Mouse (Mus musculus) CH12.LX (cell line): ENCODE measurements around the gene Grip1. TPM values are rescaled to one million over a fixed set of nuclear protein-coding genes. Genes with fewer than 3 reads are reported as not detected.

Experiments
- DNase-seq: peaks from one replicate; pipeline ENCODE4 v3.0.0-alpha.2; 2013; ENCODE audit errors: extremely low read depth
- H3K27ac ChIP-seq: 2 replicates; pipeline ENCODE4 v1.5.1; 2012; ENCODE audit warnings: low read depth, mild to moderate bottlenecking, control low read depth, moderate library complexity; ENCODE audit not compliant: insufficient read depth
- H3K27me3 ChIP-seq: replicated peaks from 2 replicates; pipeline ENCODE3; 2012; ENCODE audit warnings: inconsistent platforms
- H3K36me3 ChIP-seq, 2 experiments: replicated peaks in 1 of 2; 2 replicates each; pipeline versions ENCODE3 to v1.6.1; 2012; ENCODE audit warnings: inconsistent platforms in 1 of 2, low read length in 1 of 2, mild to moderate bottlenecking in 1 of 2, mixed read lengths in 1 of 2, moderate library complexity in 1 of 2; ENCODE audit not compliant: control insufficient read depth in 1 of 2, insufficient read depth in 1 of 2
- H3K4me1 ChIP-seq, 2 experiments: 2 replicates each; pipeline ENCODE4 v1.6.1; 2012; ENCODE audit warnings: inconsistent platforms in 1 of 2, moderate library complexity in 1 of 2; ENCODE audit not compliant: insufficient read depth in 2 of 2, control insufficient read depth in 1 of 2
- H3K4me2 ChIP-seq: 2 replicates; pipeline ENCODE4 v1.6.1; 2012; ENCODE audit warnings: low read depth, mild to moderate bottlenecking, control low read depth; ENCODE audit not compliant: poor library complexity, insufficient read depth, severe bottlenecking
- H3K4me3 ChIP-seq, 3 experiments: fragments of 150-350 bp in 1 of 3; sonication (generic) in 1 of 3; replicated peaks in 1 of 3; 2 replicates each; pipeline versions ENCODE3 to v1.5.1; 2011 to 2012; ENCODE audit warnings: low read depth in 2 of 3, low read length in 2 of 3, mild to moderate bottlenecking in 2 of 3, moderate library complexity in 2 of 3, control low read depth in 1 of 3, improper control_type of control experiment in 1 of 3, inconsistent platforms in 1 of 3, mixed read lengths in 1 of 3; ENCODE audit not compliant: poor library complexity in 1 of 3
- H3K79me2 ChIP-seq: replicated peaks from 2 replicates; pipeline ENCODE4 v1.6.1; 2012; ENCODE audit warnings: mild to moderate bottlenecking, moderate library complexity; ENCODE audit not compliant: control insufficient read depth, poor library complexity, insufficient read depth, severe bottlenecking; ENCODE audit errors: extremely low read depth
- H3K9ac ChIP-seq: 2 replicates; pipeline ENCODE4 v1.6.1; 2012; ENCODE audit warnings: low read depth, mild to moderate bottlenecking, control low read depth, moderate library complexity; ENCODE audit not compliant: insufficient read depth
- H3K9me3 ChIP-seq: replicated peaks from 2 replicates; pipeline ENCODE3; 2012; ENCODE audit warnings: low read length, inconsistent platforms, mixed read lengths
- CHD1 ChIP-seq: IDR thresholded peaks from 2 replicates; pipeline ENCODE4 v1.6.1; 2012; ENCODE audit warnings: low read depth, low read length, improper control_type of control experiment, inconsistent platforms
- CHD2 ChIP-seq: IDR thresholded peaks from 2 replicates; pipeline ENCODE4 v1.6.1; 2011; ENCODE audit warnings: low read length, improper control_type of control experiment
- CTCF ChIP-seq, 2 experiments: IDR thresholded peaks in 1 of 2; conservative IDR thresholded peaks in 1 of 2; 2 replicates each; pipeline ENCODE4 v1.5.1; 2011 to 2012; ENCODE audit warnings: low read depth in 2 of 2, low read length in 2 of 2, improper control_type of control experiment in 1 of 2, inconsistent platforms in 1 of 2, mild to moderate bottlenecking in 1 of 2, moderate library complexity in 1 of 2
- E2F4 ChIP-seq: IDR thresholded peaks from 2 replicates; pipeline ENCODE4 v1.6.1; 2011; ENCODE audit warnings: low read depth, low read length, improper control_type of control experiment; ENCODE audit not compliant: insufficient replicate concordance
- EP300 ChIP-seq: IDR thresholded peaks from 2 replicates; pipeline ENCODE4 v1.6.1; 2011; ENCODE audit warnings: low read length, improper control_type of control experiment
- HCFC1 ChIP-seq: IDR thresholded peaks from 2 replicates; pipeline ENCODE4 v1.6.1; 2012; ENCODE audit warnings: low read depth, mild to moderate bottlenecking, inconsistent platforms, low read length, improper control_type of control experiment
- JUN ChIP-seq: IDR thresholded peaks from 2 replicates; pipeline ENCODE4 v1.6.1; 2011; ENCODE audit warnings: low read depth, mild to moderate bottlenecking, low read length, improper control_type of control experiment, moderate library complexity; ENCODE audit not compliant: insufficient read depth
- JUND ChIP-seq: conservative IDR thresholded peaks from 2 replicates; pipeline ENCODE4 v1.6.1; 2011; ENCODE audit warnings: low read depth, low read length, improper control_type of control experiment
- MAFK ChIP-seq: IDR thresholded peaks from 2 replicates; pipeline ENCODE4 v1.6.1; 2011; ENCODE audit warnings: low read length, improper control_type of control experiment; ENCODE audit not compliant: insufficient replicate concordance
- MAX ChIP-seq: IDR thresholded peaks from 2 replicates; pipeline ENCODE4 v1.6.1; 2011; ENCODE audit warnings: low read length, improper control_type of control experiment
- MAZ ChIP-seq: IDR thresholded peaks from 2 replicates; pipeline ENCODE4 v1.6.1; 2012; ENCODE audit warnings: low read depth, mild to moderate bottlenecking, inconsistent platforms, low read length, improper control_type of control experiment, moderate library complexity
- MXI1 ChIP-seq: IDR thresholded peaks from 2 replicates; pipeline ENCODE4 v1.6.1; 2011; ENCODE audit warnings: mild to moderate bottlenecking, low read depth, low read length, improper control_type of control experiment
- MYC ChIP-seq: IDR thresholded peaks from 2 replicates; pipeline ENCODE4 v1.6.1; 2011; ENCODE audit warnings: low read depth, mild to moderate bottlenecking, improper control_type of control experiment, low read length
- NELFE ChIP-seq: IDR thresholded peaks from 2 replicates; pipeline ENCODE4 v1.6.1; 2011; ENCODE audit warnings: low read depth, low read length, improper control_type of control experiment
- NRF1 ChIP-seq: IDR thresholded peaks from 2 replicates; pipeline ENCODE4 v1.6.1; 2014; ENCODE audit warnings: low read depth, mild to moderate bottlenecking, inconsistent platforms, low read length, improper control_type of control experiment, moderate library complexity
- PAX5 ChIP-seq: IDR thresholded peaks from 2 replicates; pipeline ENCODE4 v1.6.1; 2012; ENCODE audit warnings: low read length, inconsistent platforms, mixed read lengths
- POLR2A ChIP-seq: IDR thresholded peaks from 2 replicates; pipeline ENCODE4 v1.6.1; 2011; ENCODE audit warnings: low read depth, mild to moderate bottlenecking, improper control_type of control experiment, low read length
- POLR2AphosphoS2 ChIP-seq: IDR thresholded peaks from 2 replicates; pipeline ENCODE4 v1.6.1; 2011; ENCODE audit warnings: low read depth, low read length, improper control_type of control experiment
- RAD21 ChIP-seq: IDR thresholded peaks from 2 replicates; pipeline ENCODE4 v1.6.1; 2011; ENCODE audit warnings: low read depth, mild to moderate bottlenecking, low read length, improper control_type of control experiment, moderate library complexity
- SIN3A ChIP-seq: IDR thresholded peaks from 2 replicates; pipeline ENCODE4 v1.6.1; 2012; ENCODE audit warnings: low read length, improper control_type of control experiment, inconsistent platforms
- USF1 ChIP-seq: IDR thresholded peaks from 2 replicates; pipeline ENCODE4 v1.6.1; 2014; ENCODE audit warnings: low read depth, mild to moderate bottlenecking, inconsistent platforms, low read length, improper control_type of control experiment
- ZKSCAN1 ChIP-seq: IDR thresholded peaks from 2 replicates; pipeline ENCODE4 v1.6.1; 2012; ENCODE audit warnings: low read depth, inconsistent platforms, low read length, improper control_type of control experiment, borderline replicate concordance
- ZMIZ1 ChIP-seq: IDR thresholded peaks from 2 replicates; pipeline ENCODE4 v1.6.1; 2012; ENCODE audit warnings: low read depth, mild to moderate bottlenecking, inconsistent platforms, low read length, improper control_type of control experiment
- ZNF384 ChIP-seq: IDR thresholded peaks from 2 replicates; pipeline ENCODE4 v1.6.1; 2012; ENCODE audit warnings: low read depth, low read length, improper control_type of control experiment, inconsistent platforms
- dilution Hi-C: fragments of 300-500 bp; cut with MboI; formaldehyde crosslinking; loops from 2 replicates; pipeline ENCODE4 v1.14.3; 2020; ENCODE audit warnings: low sequenced_read_pairs; ENCODE audit not compliant: extremely low pct_unique_long_range_greater_than_20kb, extremely low pct_ligation_motif_present
- in situ Hi-C: fragments of 300-500 bp; cut with MboI; formaldehyde crosslinking; loops from 3 replicates; pipeline ENCODE4 v1.14.3; 2019; ENCODE audit warnings: low sequenced_read_pairs, low pct_ligation_motif_present, low pct_unique_long_range_greater_than_20kb, mixed read lengths
- polyA plus RNA-seq: library from polyadenylated mRNA; unstranded; fragments of >175 nt; gene quantifications from 2 replicates; pipeline ENCODE4 v1.2.1, GENCODE M21; 2012; ENCODE audit warnings: low read depth; ENCODE audit not compliant: insufficient read length
- total RNA-seq, 2 experiments: library from RNA; depleted of rRNA; stranded (reverse); fragments of 300-350 nt in 1 of 2; fragments of >200 nt in 1 of 2; gene quantifications; 2 replicates each; pipeline ENCODE4 v1.2.3; 2012 to 2014

Grip1 gene
- total and polyA plus RNA-seq, 3 experiments, result 0.09 to 0.33 (median 0.13) TPM

GRCm38 (mm10) chr10:119548774-119549173, 95.1 kb downstream of the Grip1 start:
- Histone ChIP-seq H3K9ac (no peak overlapping the region), H3K79me2 (no peaks in the 10 kb centered on the region), H3K4me3 (no peak overlapping the region), H3K27me3 (no peaks in the 10 kb centered on the region), H3K4me2 (no peak overlapping the region), H3K4me1 (no peaks in the 10 kb centered on the region), H3K27ac (no peak overlapping the region), H3K9me3 (no peaks in the 10 kb centered on the region), H3K36me3 (no peaks in the 10 kb centered on the region)
- in situ Hi-C loops, result no loop called here
- DNase-seq, result no peak
- dilution Hi-C loops, result no loop called here
- TF ChIP-seq JUND (no peak), ZMIZ1 (no peak), MXI1 (no peak), CTCF (conservative IDR thresholded peaks at IDR 0.05 in 1 of 2, IDR thresholded peaks at IDR 0.05 in 1 of 2; ENCODE audit: low read depth in 2 of 2, low read length in 2 of 2) (no peak), JUN (no peak), POLR2AphosphoS2 (no peak), CHD2 (no peak), MAFK (no peak), USF1 (no peak), ZNF384 (no peak), E2F4 (no peak)

- no peaks in the 10 kb centered on the region for H3K79me2 ChIP-seq
- no peaks in the 10 kb centered on the region for H3K4me1 ChIP-seq
- no peaks in the 10 kb centered on the region for H3K27me3 ChIP-seq
- TF ChIP-seq EP300 (no peak), PAX5 (no peak), MAFK (no peak), NELFE (no peak), CHD1 (no peak), ZMIZ1 (no peak), CTCF (conservative IDR thresholded peaks at IDR 0.05 in 1 of 2, IDR thresholded peaks at IDR 0.05 in 1 of 2; ENCODE audit: low read depth in 2 of 2, low read length in 2 of 2) (no peak), ZNF384 (no peak), JUND (no peak), MXI1 (no peak), MAX (no peak), POLR2A (no peak), ZKSCAN1 (no peak), SIN3A (no peak), RAD21 (no peak), MYC (no peak), MAZ (no peak), NRF1 (no peak), CHD2 (no peak), HCFC1 (no peak)
- H3K9me3 ChIP-seq, result no peaks in the 10 kb centered on the region
- H3K4me3 ChIP-seq, result no peak overlapping the region
- H3K36me3 ChIP-seq, result no peaks in the 10 kb centered on the region
- DNase-seq, result no peak
- in situ Hi-C loops, result no loop called here
- H3K4me2 ChIP-seq, result no peak overlapping the region
- no peak overlapping the region for H3K9ac ChIP-seq
- H3K27ac ChIP-seq, result no peak overlapping the region
- dilution Hi-C loops, result no loop called here
Measured at GRCm38 (mm10) chr10:119550630-119551029, 97.0 kb downstream of the Grip1 start.
